Mouse (Mus musculus) liver, embryonic 13.5 days (tissue): Measurements from ENCODE around the gene Epha2. TPM values are rescaled to one million over a fixed set of nuclear protein-coding genes. Genes with fewer than 3 reads are reported as not detected.

Experiments
- ATAC-seq: fragments of 200-750 bp; cut with Nextera tagmentation; 2 replicates; pipeline ENCODE4 v1.8.0; 2017; ENCODE audit warnings: low read depth, mild to moderate bottlenecking, moderate number of reproducible peaks, moderate library complexity
- DNase-seq: peaks from one replicate; pipeline ENCODE4 v3.0.0; 2022
- H3K27ac ChIP-seq: fragments of 300-500 bp; sonication (generic); 2 replicates; pipeline ENCODE4 v1.5.1; 2015; ENCODE audit warnings: moderate library complexity, mild to moderate bottlenecking, inconsistent platforms
- H3K27me3 ChIP-seq: fragments of 300-500 bp; sonication (generic); 2 replicates; pipeline ENCODE4 v1.6.1; 2015; ENCODE audit warnings: mild to moderate bottlenecking, inconsistent platforms
- H3K36me3 ChIP-seq: fragments of 300-500 bp; sonication (generic); 2 replicates; pipeline ENCODE4 v1.6.1; 2015; ENCODE audit warnings: mild to moderate bottlenecking, inconsistent platforms
- H3K4me1 ChIP-seq: fragments of 300-500 bp; sonication (generic); replicated peaks from 2 replicates; pipeline ENCODE4 v1.6.1; 2015; ENCODE audit warnings: inconsistent platforms
- H3K4me2 ChIP-seq: fragments of 300-500 bp; sonication (generic); 2 replicates; pipeline ENCODE4 v1.6.1; 2015; ENCODE audit warnings: inconsistent platforms, mild to moderate bottlenecking, moderate library complexity
- H3K4me3 ChIP-seq: fragments of 300-500 bp; sonication (generic); replicated peaks from 2 replicates; pipeline ENCODE4 v1.5.1; 2015; ENCODE audit warnings: mild to moderate bottlenecking, inconsistent platforms
- H3K9ac ChIP-seq: fragments of 300-500 bp; sonication (generic); 2 replicates; pipeline ENCODE4 v1.6.1; 2015; ENCODE audit warnings: mild to moderate bottlenecking, inconsistent platforms
- H3K9me3 ChIP-seq: fragments of 300-500 bp; sonication (generic); replicated peaks from 2 replicates; pipeline ENCODE4 v1.6.1; 2016; ENCODE audit warnings: inconsistent platforms
- WGBS: fragments of 180-500 bp; shearing (Covaris S2); methylation state at CpG from one replicate; pipeline ENCODE4 v1.1.7; 2015; ENCODE audit not compliant: insufficient replicate concordance; 5-methylcytosine and 5-hydroxymethylcytosine counted together
- polyA plus RNA-seq: library from polyadenylated mRNA; unstranded; fragments of >200 nt; fragmentation: Nextera tagmentation; extraction: Ambion mirVana; gene quantifications from 2 replicates; pipeline ENCODE4 v1.2.1, GENCODE M21; 2015

Epha2 gene
- polyA plus RNA-seq, 1 experiment from 2014 or later = 0.86 TPM

DNA sequence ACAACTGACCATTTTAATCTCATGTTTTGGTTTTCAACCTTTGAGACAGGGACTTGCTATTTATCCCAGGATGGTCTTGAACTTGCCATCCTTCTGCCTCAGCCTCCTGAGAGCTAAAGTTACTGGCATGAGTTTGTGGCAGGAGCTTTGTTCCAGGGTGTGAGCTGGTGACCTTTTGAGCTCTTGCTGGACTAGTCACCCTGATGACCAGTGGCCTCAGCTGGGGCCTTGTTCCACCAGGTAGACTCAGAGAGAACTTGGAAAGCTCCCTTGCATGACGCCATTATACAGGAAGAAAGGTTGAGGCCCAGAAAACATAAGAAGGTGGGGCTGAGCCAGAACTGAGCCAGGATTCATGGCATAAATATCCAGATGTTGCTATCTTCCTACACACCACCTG lies 20.6 kb upstream of the Epha2 start:
- H3K4me1 ChIP-seq = peaks cover 42% of the 10 kb centered on the region
- H3K9ac ChIP-seq = no peak overlapping the region
- WGBS = 58% methylated on average over 1 of the region's 1 CpGs
- no peak overlapping the region for H3K4me3 ChIP-seq
- peaks cover 11% of the 10 kb centered on the region for H3K27me3 ChIP-seq
- DNase-seq (no peak), ATAC-seq (no peak)
- no peaks in the 10 kb centered on the region for H3K36me3 ChIP-seq
- no peak overlapping the region for H3K27ac ChIP-seq
- H3K4me2 ChIP-seq = no peak overlapping the region
- no peaks in the 10 kb centered on the region for H3K9me3 ChIP-seq

DNA sequence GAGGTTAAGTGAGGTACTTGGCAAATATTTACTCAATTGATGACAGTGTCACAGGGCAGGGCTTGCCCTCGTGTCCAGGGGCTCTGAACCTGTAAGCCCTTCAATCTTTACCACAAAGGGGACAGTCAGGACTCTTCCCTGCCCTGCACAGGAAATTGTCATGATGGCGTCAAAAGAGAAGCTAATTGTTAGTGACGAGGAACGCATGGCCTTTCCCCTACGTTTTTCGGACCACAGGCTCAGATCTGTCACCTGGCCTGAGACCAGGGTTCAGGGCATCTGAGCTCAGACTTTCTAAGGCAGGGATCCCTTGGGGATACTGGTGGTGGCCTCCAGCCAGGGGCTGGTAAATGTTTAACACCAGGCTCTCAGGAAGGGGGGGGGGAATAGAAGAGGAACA lies 19.9 kb upstream of the Epha2 start:
- 18% methylated on average over 6 of the region's 6 CpGs for WGBS
- H3K9me3 ChIP-seq = no peaks in the 10 kb centered on the region
- no peak overlapping the region for H3K4me3 ChIP-seq
- no peak overlapping the region for H3K4me2 ChIP-seq
- DNase-seq (no peak), ATAC-seq (peak; percentile 68)
- peak overlapping the region; percentile 73 for H3K27ac ChIP-seq
- no peaks in the 10 kb centered on the region for H3K36me3 ChIP-seq
- H3K9ac ChIP-seq = no peak overlapping the region
- peaks cover 17% of the 10 kb centered on the region for H3K27me3 ChIP-seq
- H3K4me1 ChIP-seq = peaks cover 42% of the 10 kb centered on the region

DNA sequence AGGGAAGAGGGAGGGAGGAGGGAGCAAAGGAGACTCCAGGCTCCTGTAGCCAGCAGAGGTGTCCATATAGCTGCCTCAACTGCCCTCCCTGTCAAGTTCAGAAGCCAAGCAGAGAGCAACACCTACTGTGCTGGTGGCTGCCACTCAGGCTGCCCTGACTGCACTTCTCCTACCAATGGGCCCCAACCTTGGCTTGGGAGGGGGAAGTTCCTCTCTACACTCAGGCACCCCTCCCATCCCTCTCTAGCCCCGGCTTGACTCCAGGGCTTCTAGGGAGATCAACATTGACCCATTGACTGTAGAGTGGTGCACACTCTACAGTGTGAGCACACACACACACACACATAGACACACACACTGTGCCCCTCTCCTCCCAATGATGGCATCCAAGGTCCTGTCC lies 19.5 kb upstream of the Epha2 start:
- Histone ChIP-seq H3K36me3 (no peaks in the 10 kb centered on the region), H3K9ac (no peak overlapping the region), H3K4me3 (no peak overlapping the region), H3K4me2 (no peak overlapping the region), H3K9me3 (no peaks in the 10 kb centered on the region), H3K4me1 (peaks cover 43% of the 10 kb centered on the region), H3K27ac (peak overlapping the region; percentile 73), H3K27me3 (peaks cover 19% of the 10 kb centered on the region)
- no peak for DNase-seq
- ATAC-seq = peak; percentile 30; the same call in 1 of the 2 replicates
- 14% methylated on average over 1 of the region's 1 CpGs for WGBS

DNA sequence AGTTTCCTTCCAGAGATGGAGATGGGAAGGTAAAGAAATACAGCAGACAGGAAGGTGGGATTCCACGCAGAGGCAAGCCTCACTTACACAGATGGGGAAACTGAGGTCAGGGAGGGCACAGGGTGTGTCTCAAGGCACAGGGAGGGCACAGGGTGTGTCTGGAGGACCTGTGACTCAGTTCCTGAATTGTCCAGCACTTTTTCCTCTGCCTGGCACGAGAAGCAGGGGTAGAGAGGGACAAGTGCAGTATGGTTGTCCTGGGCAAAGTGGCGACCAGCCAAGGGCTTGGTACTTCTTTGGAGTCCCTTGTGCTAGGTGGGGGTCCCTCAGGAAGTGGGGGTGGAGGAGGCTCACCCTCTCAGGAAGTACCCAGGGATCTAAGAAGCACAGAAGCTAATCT lies 19.0 kb upstream of the Epha2 start:
- Histone ChIP-seq H3K36me3 (no peaks in the 10 kb centered on the region), H3K27ac (peak overlapping the region; percentile 73), H3K27me3 (peaks cover 24% of the 10 kb centered on the region), H3K4me3 (no peak overlapping the region), H3K9ac (no peak overlapping the region), H3K4me2 (no peak overlapping the region), H3K9me3 (no peaks in the 10 kb centered on the region), H3K4me1 (peaks cover 46% of the 10 kb centered on the region)
- ATAC-seq = no peak
- WGBS = 33% methylated on average over 3 of the region's 3 CpGs
- no peak for DNase-seq

DNA sequence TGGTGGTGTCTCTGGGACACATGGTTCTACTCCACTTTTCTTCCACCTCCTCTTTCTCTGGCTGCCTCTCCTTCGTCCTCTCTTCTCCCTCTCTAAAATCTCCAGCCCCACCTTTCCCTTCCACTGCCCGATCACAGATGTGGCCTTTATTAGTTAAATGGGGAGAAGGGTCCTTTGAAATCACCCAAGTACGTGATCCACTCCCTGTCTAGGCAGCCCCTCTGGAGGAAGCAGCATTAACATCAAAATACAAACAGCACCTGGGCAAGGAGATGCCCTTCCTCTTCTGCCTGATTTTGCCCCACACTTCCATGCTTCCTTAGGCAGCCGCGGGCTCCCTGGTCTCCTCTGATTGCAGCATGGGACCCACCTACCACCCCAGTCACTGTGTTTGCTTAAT lies 18.4 kb upstream of the Epha2 start:
- DNase-seq (no peak), ATAC-seq (no peak)
- no peaks in the 10 kb centered on the region for H3K36me3 ChIP-seq
- H3K27ac ChIP-seq = no peak overlapping the region
- H3K4me1 ChIP-seq = peaks cover 51% of the 10 kb centered on the region
- H3K9ac ChIP-seq = no peak overlapping the region
- 46% methylated on average over 5 of the region's 5 CpGs for WGBS
- H3K4me3 ChIP-seq = no peak overlapping the region
- no peak overlapping the region for H3K4me2 ChIP-seq
- no peaks in the 10 kb centered on the region for H3K9me3 ChIP-seq
- H3K27me3 ChIP-seq = peaks cover 30% of the 10 kb centered on the region

DNA sequence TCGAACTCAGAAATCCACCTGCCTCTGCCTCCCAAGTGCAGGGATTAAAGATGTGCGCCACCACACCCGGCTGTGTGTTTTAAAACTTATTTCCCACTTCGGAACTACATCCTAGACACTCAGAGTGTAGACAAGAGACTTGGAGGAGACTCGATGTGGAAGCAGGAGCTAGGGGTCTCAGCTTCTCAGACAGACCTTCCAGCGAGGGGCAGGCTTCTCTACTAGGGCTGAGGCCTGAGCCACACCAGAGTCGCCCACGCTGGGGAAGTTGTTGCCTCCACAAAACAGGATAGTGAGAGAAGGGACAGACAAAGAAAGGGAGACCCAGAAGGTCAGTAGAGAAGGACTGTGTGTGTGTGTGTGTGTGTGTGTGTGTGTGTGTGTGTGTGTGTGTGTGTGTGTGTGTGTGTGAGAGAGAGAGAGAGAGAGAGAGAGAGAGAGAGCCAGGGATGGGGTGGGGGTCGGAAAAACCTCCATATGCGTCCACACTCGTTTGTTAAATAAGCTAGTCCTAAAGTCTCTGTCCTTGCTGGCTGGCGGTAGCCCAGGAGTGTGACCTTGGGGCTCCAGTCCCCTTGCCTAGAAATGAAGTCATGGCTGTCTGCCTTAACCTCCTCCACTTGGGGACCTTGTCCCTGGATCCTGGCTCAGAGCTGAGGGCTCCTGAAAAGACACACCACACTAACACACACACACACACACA lies 17.7 kb upstream of the Epha2 start:
- no peaks in the 10 kb centered on the region for H3K9me3 ChIP-seq
- H3K4me2 ChIP-seq = no peak overlapping the region
- DNase-seq (no peak), ATAC-seq (no peak)
- no peak overlapping the region for H3K4me3 ChIP-seq
- H3K9ac ChIP-seq = no peak overlapping the region
- H3K27ac ChIP-seq = no peak overlapping the region
- WGBS = 52% methylated on average over 12 of the region's 12 CpGs
- H3K36me3 ChIP-seq = no peaks in the 10 kb centered on the region
- peaks cover 37% of the 10 kb centered on the region for H3K27me3 ChIP-seq
- H3K4me1 ChIP-seq = peaks cover 52% of the 10 kb centered on the region

DNA sequence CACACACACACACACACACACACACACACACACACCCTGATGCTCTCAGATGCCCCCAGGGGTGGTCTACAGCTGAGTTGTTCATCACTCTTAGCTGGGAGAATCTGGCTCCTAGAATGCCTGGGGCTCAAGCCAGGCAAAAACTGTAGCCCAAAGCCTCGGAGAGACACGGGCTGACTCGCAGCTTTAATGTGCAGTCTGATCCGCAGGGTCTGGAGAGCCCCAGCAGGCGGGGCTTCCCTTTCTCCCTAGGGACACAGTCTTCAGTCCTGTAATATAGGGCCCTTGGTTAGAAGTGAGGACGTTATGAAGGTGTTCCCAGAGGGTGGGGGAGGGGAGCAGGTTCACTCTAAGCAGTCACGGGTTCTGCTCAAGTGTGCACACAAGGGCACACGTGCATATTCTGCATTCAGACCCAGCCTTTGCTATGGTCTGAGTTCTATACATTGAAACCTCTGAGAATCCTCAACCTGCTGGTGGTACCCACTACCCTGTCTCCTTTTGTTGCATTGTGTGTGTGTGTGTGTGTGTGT lies 17.1 kb upstream of the Epha2 start:
- DNase-seq (no peak), ATAC-seq (no peak)
- H3K4me2 ChIP-seq = no peak overlapping the region
- H3K4me3 ChIP-seq = no peak overlapping the region
- no peaks in the 10 kb centered on the region for H3K9me3 ChIP-seq
- H3K27me3 ChIP-seq = peaks cover 43% of the 10 kb centered on the region
- no peaks in the 10 kb centered on the region for H3K36me3 ChIP-seq
- 29% methylated on average over 8 of the region's 8 CpGs for WGBS
- peaks cover 47% of the 10 kb centered on the region for H3K4me1 ChIP-seq
- H3K27ac ChIP-seq = no peak overlapping the region
- H3K9ac ChIP-seq = no peak overlapping the region

DNA sequence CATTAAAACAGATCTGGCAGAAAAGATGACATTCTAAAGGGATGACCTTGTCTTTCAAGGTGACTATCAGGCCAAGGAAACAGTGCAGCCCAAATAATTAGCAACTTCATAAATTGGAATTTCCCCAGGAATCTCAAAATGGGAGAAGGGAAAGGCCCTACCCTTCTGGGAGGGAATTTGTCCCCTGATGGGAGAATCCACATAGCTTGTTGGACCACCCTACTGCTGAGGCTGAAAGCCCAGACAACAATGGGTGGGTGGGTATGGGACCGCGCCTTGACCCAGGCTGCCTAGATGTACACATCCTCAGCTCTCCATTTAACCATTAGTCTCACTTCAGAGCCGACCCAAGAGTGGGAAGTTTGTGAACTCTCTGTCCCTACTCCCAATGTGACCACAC lies 16.6 kb upstream of the Epha2 start:
- no peak overlapping the region for H3K4me3 ChIP-seq
- H3K36me3 ChIP-seq = no peaks in the 10 kb centered on the region
- no peak overlapping the region for H3K4me2 ChIP-seq
- WGBS = 51% methylated on average over 3 of the region's 3 CpGs
- peaks cover 47% of the 10 kb centered on the region for H3K27me3 ChIP-seq
- DNase-seq (no peak), ATAC-seq (no peak)
- peaks cover 41% of the 10 kb centered on the region for H3K4me1 ChIP-seq
- no peak overlapping the region for H3K27ac ChIP-seq
- H3K9ac ChIP-seq = no peak overlapping the region
- no peaks in the 10 kb centered on the region for H3K9me3 ChIP-seq

DNA sequence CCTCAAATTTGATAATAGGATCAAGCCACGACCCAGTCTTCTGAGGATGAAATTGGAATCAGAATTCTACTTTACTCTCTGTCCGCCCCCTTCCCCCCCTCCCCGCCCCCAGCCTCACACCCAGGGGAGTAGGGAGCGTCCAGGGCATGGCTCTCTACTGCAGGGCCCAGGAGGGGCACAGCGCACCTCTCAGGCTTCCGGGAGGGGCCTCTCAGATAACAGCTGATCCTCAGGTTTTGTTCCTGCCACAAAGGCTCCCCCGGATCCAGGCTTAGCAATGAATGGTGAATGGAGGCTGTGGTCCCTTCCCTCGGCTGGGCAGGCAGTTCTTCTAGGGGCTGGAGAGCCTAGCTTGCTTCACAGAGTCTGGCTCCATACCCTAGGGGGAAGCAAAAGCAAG lies 15.9 kb upstream of the Epha2 start:
- 22% methylated on average over 8 of the region's 8 CpGs for WGBS
- H3K4me3 ChIP-seq = no peak overlapping the region
- H3K9me3 ChIP-seq = no peaks in the 10 kb centered on the region
- ATAC-seq (no peak), DNase-seq (no peak)
- H3K4me1 ChIP-seq = peaks cover 41% of the 10 kb centered on the region
- H3K27me3 ChIP-seq = peaks cover 54% of the 10 kb centered on the region
- H3K27ac ChIP-seq = no peak overlapping the region
- no peak overlapping the region for H3K4me2 ChIP-seq
- no peaks in the 10 kb centered on the region for H3K36me3 ChIP-seq
- no peak overlapping the region for H3K9ac ChIP-seq

DNA sequence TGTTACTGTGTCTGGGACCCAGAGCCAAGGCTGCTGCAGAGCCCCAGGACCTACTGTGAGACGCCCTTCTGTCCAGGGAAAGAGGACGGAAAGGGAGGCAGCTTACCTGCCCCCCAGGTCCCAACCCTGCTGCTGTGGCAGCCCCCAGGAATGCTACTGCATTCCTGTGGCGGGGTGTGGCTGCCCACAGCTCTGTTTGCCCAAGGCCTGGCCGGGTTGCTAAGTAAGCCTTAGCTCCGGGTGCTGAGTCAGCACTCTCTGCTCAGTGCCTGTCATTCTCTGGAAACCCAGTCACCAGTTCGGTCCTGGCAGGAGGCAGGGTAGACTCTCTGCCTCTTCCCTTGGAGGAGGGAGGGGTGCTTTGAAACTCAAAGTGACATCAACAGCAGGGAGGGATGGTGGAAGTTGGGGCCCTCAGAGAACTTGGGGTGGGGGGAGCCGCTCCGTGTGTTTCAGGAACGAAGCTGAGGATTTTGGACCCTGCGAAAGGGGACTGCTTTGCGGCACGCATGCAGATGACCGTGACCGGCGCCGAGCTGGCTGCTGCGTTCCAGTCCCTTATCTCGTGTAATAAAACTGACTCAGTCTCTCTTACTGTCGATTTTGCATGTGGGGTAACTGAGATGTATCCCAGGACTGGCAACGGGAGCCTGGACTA lies 14.1 kb upstream of the Epha2 start:
- Histone ChIP-seq H3K9me3 (no peaks in the 10 kb centered on the region), H3K27ac (no peak overlapping the region), H3K4me3 (no peak overlapping the region), H3K4me1 (peaks cover 40% of the 10 kb centered on the region), H3K4me2 (peak overlapping the region; percentile 43), H3K36me3 (no peaks in the 10 kb centered on the region), H3K27me3 (peaks cover 72% of the 10 kb centered on the region), H3K9ac (no peak overlapping the region)
- 10% methylated on average over 20 of the region's 20 CpGs for WGBS
- DNase-seq (no peak), ATAC-seq (no peak)

DNA sequence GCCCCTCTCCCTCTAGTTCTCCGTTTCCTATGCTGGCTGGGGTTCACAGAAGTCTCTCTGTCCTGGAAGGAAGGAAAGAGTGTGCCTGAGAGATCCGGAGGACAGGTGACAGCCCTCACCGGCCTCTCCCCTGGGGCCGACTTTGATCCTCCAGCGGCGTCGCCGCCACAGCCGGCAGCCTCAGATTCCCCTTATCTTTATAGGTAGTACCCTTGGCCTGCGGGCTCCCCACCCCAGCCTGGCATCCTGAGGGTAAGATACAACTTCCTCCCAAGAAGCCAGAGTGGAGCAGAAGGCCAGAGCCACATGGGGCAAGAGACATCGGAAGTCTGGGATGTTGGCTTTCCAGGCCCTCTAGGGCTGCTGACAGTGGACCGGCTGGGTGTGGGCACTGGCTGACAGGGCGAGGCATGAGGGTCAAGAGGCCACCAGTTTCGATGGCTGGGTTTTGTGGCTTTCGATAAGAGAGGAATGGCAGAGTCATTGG lies 13.5 kb upstream of the Epha2 start:
- Histone ChIP-seq H3K4me2 (peak overlapping the region; percentile 43), H3K36me3 (no peaks in the 10 kb centered on the region), H3K9ac (no peak overlapping the region), H3K27me3 (peaks cover 78% of the 10 kb centered on the region), H3K27ac (no peak overlapping the region), H3K9me3 (no peaks in the 10 kb centered on the region), H3K4me1 (peaks cover 36% of the 10 kb centered on the region), H3K4me3 (no peak overlapping the region)
- WGBS = 3% methylated on average over 15 of the region's 15 CpGs
- no peak for DNase-seq
- ATAC-seq = peak; percentile 35
